Mouse (Mus musculus) heart, postnatal 10 days (tissue): ENCODE data around the gene Gm8127. TPM values are rescaled to one million over a fixed set of nuclear protein-coding genes. Genes with fewer than 3 reads are reported as not detected.
"Not testable (repeated sequence)": the region's sequence is repeated elsewhere in the genome, so short reads cannot be mapped to it uniquely, and the experiment has no call there.

Experiments used
- DNase-seq, 2 experiments: peaks; one replicate each; pipeline ENCODE4 v3.0.0; 2021
- intact Hi-C: fragments of 180-260 bp; cut with DNase I; formaldehyde crosslinking; loops from one replicate; pipeline ENCODE4 v1.15.1; 2025
- total RNA-seq, 2 experiments: library from RNA; stranded (reverse); gene quantifications; 2 replicates each; pipeline ENCODE4 v1.2.3; 2021

The Gm8127 gene
- total RNA-seq, result not detected

DNA sequence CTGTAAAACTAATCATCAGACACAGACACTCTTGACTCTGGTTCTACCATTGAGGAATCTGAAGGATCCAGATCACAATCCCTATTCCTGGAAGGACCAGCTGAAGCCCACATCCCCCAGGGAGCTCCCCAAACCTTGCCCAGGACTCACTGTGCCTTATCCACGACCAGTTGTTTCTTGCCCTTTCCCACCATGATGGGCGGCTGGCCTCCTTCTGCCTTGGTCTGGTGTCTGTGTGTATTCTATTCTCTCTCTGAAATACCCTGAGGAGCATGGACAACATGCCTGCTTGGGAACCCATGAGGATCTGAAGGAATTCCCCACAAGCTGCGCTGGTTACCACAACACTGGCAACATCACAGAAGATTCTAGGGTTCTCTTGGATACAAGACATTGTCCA lies at the start of gene Gm8127:
TSS of gene Gm8127 (minus strand) at position 330 of the 400 bp plus-strand sequence.
- intact Hi-C loops, DNase-seq: not testable (repeated sequence)

DNA sequence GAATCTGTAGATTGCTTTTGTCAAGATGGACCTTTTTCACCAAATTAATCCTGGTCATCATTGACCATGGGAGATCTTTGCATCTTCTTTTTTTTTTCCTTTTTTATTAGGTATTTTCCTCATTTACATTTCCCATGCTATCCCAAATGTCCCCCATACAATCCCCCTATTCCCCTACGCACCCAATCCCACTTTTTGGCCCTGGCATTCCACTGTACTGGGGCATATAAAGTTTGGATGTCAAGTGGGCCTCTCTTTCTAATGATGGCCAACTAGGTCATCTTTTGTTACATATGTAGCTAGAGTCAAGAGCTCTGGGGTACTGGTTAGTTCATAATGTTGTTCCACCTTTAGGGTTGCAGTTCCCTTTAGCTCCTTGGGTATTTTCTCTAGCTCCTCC lies 44.0 kb upstream of the Gm8127 start:
- intact Hi-C loops, result not testable (repeated sequence)

DNA sequence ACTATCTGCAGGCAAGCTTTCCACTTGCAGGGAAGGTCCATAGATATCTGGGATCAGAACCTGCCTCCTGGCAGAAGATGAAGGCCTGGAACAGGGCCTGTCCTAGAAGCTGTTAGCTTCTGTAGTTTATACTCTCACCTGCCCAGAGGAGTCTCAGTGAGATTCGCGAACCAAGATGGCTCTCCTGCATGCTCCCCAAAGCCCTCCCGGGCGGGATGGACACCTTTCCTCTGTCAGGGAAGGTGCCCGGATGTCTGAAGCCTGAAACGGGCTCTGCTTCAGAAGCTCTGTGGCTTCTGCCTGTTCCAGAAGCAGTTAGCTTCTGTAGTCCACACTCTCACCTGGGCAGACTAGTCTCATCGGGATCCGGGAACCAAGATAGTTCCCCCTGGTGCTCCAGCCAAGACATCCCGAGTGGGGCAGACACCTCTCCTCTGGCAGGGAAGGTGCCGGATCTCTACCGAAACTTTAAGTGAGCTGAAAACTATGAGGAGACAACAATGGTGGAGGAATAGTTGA lies 37.8 kb upstream of the Gm8127 start:
- DNase-seq, intact Hi-C loops: not testable (repeated sequence)

More for the DNA sequence above, 44.0 kb upstream of the Gm8127 start:
- not testable (repeated sequence) for DNase-seq

DNA sequence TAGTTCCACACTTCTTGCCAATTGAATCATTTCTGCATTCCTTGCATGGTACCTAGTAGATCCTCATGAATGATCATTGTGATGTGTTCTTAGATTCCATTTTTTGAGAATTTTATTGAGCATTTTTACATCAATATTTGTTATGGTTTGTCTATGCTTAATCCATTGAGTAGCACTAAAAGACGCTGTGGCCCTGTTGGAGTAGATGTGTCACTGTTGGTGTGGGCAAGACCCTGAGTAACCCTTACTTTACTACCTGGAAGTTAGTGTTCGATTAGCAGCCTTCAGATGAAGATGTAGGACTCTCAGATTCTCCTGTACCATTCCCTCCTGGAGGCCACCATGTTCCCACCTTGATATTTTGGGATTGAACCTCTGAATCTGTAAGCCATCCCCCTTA lies 35.0 kb upstream of the Gm8127 start:
- intact Hi-C loops, DNase-seq: not testable (repeated sequence)

DNA sequence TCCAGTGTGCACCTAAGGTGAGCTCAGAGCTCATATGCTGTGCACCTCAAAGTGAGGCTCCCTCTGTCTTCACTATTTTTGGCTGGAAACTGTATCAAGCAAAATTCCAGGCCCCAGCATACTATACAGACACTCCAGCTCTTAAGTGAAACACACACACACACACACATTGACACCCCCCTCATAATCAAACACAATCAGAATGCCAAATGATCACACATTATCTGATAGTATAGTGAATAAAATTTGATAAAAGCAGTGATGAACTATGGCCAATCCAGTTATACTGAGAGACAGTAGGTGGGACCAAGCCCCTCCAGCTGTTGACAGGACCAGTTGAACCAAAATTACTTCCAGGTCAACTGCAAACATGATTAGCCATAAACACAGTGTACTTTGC lies 25.9 kb upstream of the Gm8127 start:
- intact Hi-C loops, DNase-seq: not testable (repeated sequence)

DNA sequence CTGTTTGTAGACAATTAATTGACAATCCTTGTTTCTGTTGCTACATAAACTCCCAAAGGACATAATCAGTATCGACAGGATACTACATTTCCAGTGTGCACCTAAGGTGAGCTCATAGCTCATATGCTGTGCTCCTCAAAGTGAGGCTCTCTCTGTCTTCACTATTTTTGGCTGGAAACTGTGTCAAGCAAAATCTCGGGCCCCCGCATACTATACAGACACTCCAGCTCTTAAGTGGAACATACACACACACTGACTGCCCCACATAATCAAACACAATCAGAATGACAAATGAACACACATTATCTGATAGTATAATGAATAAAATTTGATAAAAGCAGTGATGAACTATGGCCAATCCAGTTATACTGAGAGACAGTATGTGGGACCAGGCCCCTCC lies 15.0 kb downstream of the Gm8127 start:
- intact Hi-C loops, DNase-seq: not testable (repeated sequence)

DNA sequence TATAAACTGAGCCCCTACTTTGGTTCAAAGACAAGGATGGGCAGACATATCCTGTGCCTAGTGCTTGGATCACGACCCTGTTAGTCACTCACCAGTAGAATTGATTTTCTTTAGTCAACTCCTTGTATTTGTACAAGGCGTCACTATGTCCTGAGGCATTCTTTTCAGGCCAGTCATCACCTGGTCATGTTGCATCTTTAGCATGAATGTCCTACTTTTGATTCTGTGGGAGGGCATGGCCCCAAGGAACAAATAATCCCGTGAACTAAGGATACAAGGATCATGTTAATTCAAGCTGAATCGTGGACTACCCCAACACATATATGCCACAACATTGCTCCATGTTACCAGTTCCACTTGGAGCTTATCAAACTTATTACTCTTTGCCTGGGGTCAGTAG lies 15.5 kb downstream of the Gm8127 start:
- DNase-seq, intact Hi-C loops: not testable (repeated sequence)

DNA sequence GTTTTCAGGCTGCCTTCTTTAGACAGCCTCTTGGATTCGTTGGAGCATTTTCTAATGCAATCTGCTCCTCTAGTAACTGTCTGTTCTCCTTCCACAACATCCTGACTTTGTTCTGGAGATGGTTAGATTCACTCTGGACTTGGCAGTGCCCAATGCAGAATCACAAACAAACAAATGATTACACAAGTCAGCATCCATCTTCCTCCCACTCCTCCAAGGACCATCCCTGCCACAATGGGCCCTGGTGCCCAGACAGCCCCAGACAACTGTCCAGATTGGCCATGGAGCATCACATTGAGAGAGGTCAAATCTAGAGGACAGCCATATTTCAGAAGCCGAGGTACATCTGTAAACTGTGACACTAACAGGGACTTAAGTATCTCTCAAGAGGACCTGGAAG lies 16.2 kb downstream of the Gm8127 start:
- intact Hi-C loops, result not testable (repeated sequence)

DNA sequence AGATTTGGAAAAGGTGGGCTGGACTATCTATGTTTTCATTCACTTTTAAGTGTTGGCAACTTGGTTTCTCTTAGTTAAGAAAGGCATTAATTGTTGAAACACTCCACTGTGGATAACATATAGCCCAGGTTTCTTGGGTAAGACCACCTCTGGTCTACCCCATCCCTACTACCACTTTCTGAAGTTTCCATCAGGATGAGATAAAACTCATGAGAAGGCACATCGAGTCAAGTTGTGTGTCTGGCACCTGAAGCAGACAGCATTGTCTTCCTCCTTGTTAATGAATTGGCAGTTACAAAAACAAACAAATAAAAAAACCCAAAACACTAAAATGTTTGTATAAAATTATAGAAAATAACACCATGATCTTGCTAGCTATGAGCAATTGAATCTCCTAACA lies 17.9 kb downstream of the Gm8127 start:
- intact Hi-C loops, DNase-seq: not testable (repeated sequence)

More for the DNA sequence above, 16.2 kb downstream of the Gm8127 start:
- DNase-seq, result not testable (repeated sequence)

DNA sequence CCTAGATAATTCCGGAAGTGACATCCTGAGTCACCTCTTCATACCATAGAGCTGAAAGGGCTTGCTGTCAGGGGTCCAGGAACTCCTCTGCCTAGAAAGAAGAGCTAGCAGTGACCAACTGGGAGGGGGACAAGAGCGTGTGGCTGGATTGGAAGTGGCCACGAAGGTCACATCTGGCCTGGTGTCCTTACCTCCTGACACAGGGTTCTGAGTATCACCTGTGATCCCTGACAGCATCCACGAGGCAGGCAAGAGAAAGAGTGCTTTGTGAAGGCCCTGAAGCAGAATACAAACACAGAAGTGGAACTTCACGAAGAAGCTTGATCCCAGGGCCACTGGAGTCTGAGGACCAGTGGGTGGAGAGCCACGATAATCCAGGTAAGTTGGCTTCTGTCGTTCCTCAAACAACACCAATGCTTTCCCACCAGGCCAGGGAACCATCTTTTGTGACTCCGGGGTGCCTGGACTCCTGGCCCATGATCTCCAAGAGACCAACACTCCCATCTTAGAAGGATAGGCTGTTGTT lies 18.6 kb downstream of the Gm8127 start, which contains the start of gene Gm9732:
TSS of gene Gm9732 (plus strand) at position 51 of the 526 bp plus-strand sequence.
- intact Hi-C loops, DNase-seq: not testable (repeated sequence)

DNA sequence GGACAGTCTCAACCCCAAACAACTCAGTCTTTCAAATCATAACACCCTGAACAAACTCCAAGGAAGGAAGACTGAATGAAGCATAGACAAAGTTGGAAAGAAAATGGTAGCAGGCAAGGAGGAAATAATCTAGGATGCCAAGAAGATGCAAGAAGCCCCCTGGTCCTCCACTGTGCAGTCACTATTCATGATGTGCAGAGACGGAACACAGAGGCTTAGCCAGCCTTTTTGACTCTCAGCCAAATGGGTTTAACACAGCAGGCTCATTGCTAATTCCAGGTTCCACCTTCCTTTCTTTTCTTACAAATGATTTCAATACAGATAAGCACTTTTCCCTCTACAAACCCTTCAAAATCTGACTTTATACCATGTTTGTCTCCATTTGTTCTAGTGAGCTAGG lies 20.5 kb downstream of the Gm8127 start:
- intact Hi-C loops, DNase-seq: not testable (repeated sequence)

DNA sequence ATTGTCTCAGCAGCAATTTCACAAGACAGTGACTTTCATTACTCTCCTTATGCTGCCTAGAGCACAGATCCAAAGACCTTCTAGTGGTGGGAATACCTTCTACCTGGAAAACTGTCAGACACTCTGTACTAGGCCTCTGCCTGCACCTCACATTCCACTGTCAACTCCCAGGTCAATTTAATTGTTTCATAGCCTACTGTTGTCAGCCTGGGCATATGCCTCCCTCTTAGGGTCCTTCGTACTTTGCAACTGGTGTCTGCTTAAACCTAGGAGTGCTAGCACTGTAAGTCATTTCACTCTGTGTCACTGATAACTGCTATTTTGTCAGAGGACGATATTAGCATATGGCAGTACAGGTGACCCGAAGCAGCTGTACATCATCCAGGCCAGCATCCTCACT lies 24.4 kb downstream of the Gm8127 start:
- intact Hi-C loops, DNase-seq: not testable (repeated sequence)

DNA sequence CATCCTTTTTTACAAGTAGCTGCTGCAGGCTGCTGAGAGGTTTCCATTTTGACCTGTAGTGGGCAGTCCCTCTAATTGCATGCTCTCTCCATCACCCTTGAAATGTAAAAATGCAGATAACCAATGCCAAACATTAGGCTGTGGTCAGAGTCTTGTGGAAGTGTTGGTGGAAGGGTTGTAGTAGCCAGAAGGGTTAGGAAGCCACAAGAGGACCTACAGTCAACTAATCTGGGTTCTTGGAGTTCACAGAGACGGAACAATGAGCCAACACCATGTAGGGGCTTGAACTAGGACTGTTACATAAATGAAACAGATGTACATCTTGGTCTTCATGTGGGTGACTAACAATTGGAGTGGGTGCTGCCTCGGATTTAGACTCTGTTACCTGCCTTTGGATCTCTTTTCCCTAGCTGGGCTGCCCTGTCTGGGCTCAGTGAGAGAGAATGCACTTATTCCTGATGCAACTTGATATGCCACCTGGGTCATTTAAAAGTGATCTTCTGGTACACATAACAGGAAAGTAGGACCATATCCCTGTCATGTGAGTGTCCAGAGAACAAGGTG lies 25.0 kb downstream of the Gm8127 start:
- intact Hi-C loops, DNase-seq: not testable (repeated sequence)

DNA sequence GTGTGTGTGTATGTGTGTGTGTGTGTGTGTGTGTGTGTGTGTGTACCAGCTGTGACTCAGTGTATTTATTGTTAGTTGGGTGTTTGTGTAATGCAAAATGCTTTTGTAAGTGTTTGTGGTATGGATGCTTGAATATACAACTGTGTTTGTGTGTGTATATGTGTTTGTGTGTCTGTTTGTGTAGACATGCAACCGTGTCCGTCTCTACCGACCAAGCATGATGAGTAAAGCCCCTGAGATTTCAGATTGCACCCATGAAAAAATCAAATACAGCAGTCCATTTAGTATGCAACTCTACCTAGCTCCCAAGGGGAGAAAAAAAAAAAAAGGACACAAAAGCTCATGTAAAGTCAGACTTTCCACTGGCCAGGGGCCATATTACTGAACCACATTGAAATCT lies 30.2 kb downstream of the Gm8127 start:
- DNase-seq, intact Hi-C loops: not testable (repeated sequence)

DNA sequence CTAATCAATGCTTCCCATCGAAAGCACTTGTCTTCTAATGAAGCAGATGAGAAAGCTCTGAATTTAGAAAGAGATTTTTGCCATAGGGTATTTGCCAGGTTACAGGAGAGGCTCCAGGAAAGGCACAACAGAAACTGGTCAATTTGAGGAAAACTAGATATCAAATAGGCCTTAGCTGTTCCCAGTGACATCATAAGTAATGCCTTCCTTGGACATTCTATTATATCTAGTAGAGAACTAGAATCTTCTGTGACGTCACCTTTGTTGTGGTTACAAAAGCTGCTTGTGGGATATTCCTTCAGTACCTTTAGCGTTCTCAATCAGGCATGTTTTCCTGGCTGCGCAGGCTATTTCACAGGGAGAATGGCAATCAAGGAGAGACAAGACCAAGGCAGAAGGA lies 35.3 kb downstream of the Gm8127 start, which contains the start of gene Gm8126:
TSS of gene Gm8126 (plus strand) at position 301 of the 400 bp plus-strand sequence.
- intact Hi-C loops, DNase-seq: not testable (repeated sequence)

DNA sequence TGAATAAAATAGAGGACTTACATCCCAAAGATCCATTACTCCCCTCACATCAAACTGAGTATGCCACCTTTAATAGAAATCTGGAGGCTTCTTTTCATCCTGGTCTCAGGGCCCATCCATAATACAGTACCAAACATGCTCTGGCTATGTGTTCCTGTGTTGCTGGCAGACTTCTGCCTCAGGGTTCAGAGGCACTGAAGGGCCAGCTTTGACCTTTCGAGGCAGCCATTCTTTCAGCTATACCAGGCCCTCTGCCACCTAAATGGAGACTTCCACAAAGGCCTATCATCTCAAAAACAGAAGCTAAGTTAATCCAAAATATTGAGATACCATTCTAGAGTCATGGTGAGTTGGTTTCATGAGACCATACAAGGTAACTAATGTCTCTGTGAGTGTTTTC lies 37.1 kb downstream of the Gm8127 start:
- DNase-seq, intact Hi-C loops: not testable (repeated sequence)

DNA sequence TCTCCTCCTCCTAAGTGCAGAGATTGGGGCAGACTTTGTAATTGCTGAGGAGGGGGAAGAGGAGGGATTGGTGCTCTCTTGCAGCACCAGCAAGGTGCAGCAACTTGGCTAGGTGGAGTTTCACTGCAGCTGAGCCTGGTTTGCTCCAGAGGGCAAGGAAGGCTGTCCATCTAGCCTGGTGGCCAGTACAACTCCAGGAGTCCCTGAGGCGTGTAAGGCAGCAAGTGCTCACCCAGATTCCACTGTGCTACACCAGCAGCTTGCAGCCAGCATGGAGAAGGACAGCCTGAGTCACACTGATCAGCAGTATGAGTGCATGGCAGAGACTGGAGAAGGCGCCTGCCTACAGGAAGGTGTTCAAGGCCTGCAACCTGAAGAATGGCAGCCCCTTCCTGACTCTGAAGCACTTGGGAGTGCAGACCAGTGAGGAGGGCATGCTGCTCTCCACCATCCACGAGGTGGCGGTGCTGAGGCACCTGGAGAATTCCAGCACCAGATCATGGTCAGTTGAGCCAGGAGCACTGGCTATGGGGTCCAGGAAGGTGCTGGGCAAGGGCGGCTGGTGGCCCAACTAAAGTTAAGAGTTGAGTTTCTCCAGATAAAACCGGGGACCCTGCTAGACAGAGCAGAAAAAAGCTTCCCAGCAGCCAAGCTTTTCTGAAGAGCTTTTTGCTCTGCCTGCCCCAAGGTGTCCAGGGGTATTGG lies 42.9 kb downstream of the Gm8127 start:
- DNase-seq, intact Hi-C loops: not testable (repeated sequence)

DNA sequence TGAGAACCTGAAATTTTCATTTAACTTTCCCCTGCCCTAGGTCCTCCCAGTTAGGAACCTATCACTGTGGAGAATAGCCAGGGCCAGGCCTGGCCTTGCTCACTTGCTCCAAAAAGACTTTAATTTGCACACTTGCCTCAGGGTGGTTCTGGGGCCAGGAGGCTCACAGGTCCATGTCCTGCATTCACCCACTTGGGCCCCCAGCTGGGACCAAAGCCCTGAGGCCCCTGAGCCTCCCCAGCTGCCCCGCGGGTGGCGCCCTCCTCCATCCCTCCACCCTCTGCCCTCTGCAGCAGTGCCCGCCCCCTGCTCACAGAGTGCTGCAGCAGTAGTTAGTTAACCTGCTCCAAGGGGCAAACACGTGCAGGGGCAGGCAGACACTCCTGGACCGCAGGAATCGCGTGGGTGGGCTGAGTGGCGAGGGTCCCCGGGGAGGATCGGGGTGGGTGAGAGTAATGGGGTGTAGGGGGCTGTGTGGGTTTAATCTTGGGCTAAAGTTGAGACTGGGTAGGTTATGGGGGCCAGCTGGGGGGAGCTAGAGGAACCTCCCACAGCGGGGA lies 43.9 kb downstream of the Gm8127 start:
- intact Hi-C loops, DNase-seq: not testable (repeated sequence)
